Mouse (Mus musculus) mesoderm, embryonic 11.5 days (tissue): ENCODE measurements around the gene Camkk1.

ENCODE experiments used
- DNase-seq: peaks from one replicate; pipeline ENCODE4 v3.0.0-alpha.2; 2012; ENCODE audit warnings: low read depth, low spot score

Camkk1 gene

GRCm38 (mm10) chr11:73018471-73019146, at the start of gene Camkk1:
Gene Camkk1, plus strand, starts transcription at chr11:73019008.
- peak; percentile 93 for DNase-seq

GRCm38 (mm10) chr11:72974995-72975503, 43.8 kb upstream of the Camkk1 start:
- DNase-seq, result no peak

GRCm38 (mm10) chr11:72982516-72982915, 36.3 kb upstream of the Camkk1 start:
- no peak for DNase-seq

- DNase-seq, result no peak
Measured at GRCm38 (mm10) chr11:72983283-72983682, 35.5 kb upstream of the Camkk1 start.

GRCm38 (mm10) chr11:72986745-72987144, 32.1 kb upstream of the Camkk1 start:
- no peak for DNase-seq

GRCm38 (mm10) chr11:72987234-72987633, 31.6 kb upstream of the Camkk1 start:
- DNase-seq, result no peak

GRCm38 (mm10) chr11:72987807-72988206, 31.0 kb upstream of the Camkk1 start:
- DNase-seq, result no peak

- DNase-seq, result no peak
Measured at GRCm38 (mm10) chr11:72989044-72989443, 29.8 kb upstream of the Camkk1 start.

- DNase-seq, result no peak
Measured at GRCm38 (mm10) chr11:72990688-72991087, 28.1 kb upstream of the Camkk1 start.

GRCm38 (mm10) chr11:72991961-72992360, 26.8 kb upstream of the Camkk1 start:
- DNase-seq, result no peak

GRCm38 (mm10) chr11:72996346-72996745, 22.5 kb upstream of the Camkk1 start:
- no peak for DNase-seq

GRCm38 (mm10) chr11:72996781-72997180, 22.0 kb upstream of the Camkk1 start:
- DNase-seq, result no peak

GRCm38 (mm10) chr11:72997529-72998326, 21.1 kb upstream of the Camkk1 start:
- peak; percentile 30 for DNase-seq

GRCm38 (mm10) chr11:72998771-72999170, 20.0 kb upstream of the Camkk1 start, which contains the start of gene P2rx1:
Gene P2rx1, plus strand, starts transcription at chr11:72999103.
- DNase-seq, result no peak

GRCm38 (mm10) chr11:73001029-73001428, 17.8 kb upstream of the Camkk1 start:
- peak; percentile 71 for DNase-seq

GRCm38 (mm10) chr11:73006377-73006776, 12.4 kb upstream of the Camkk1 start:
- DNase-seq, result peak; percentile 81

- no peak for DNase-seq
Measured at GRCm38 (mm10) chr11:73007113-73007512, 11.7 kb upstream of the Camkk1 start.

GRCm38 (mm10) chr11:73007698-73008481, 10.9 kb upstream of the Camkk1 start:
- DNase-seq, result peak; percentile 56

GRCm38 (mm10) chr11:73008826-73009225, 10.0 kb upstream of the Camkk1 start:
- no peak for DNase-seq

- no peak for DNase-seq
Measured at GRCm38 (mm10) chr11:73009531-73010274, 9.1 kb upstream of the Camkk1 start.

GRCm38 (mm10) chr11:73013981-73014380, 4.8 kb upstream of the Camkk1 start:
- DNase-seq, result no peak
